Mouse (Mus musculus) liver, adult 2 months (tissue): ENCODE results near the gene 9430015G10Rik. TPM values are rescaled to one million over a fixed set of nuclear protein-coding genes. Genes with fewer than 3 reads are reported as not detected.
A peak's percentile ranks its signal among the peaks of the same experiment; 100 is the strongest.

ENCODE experiments used
- DNase-seq: peaks from one replicate; pipeline ENCODE4 v3.0.0-alpha.2; 2011; ENCODE audit warnings: low read depth, low spot score; ENCODE audit errors: extremely low read depth
- H3K27ac ChIP-seq: fragments of 200-500 bp; replicated peaks from 2 replicates; pipeline ENCODE4 v1.5.1; 2012; ENCODE audit warnings: low read depth, mild to moderate bottlenecking, control low read depth, inconsistent platforms, low read length; ENCODE audit not compliant: insufficient read depth
- H3K27me3 ChIP-seq: fragments of 200-500 bp; 2 replicates; pipeline ENCODE4 v1.6.1; 2012; ENCODE audit warnings: mild to moderate bottlenecking, moderate library complexity, low read length, inconsistent platforms; ENCODE audit not compliant: control insufficient read depth, insufficient read depth
- H3K36me3 ChIP-seq: fragments of 200-500 bp; 2 replicates; pipeline ENCODE4 v1.6.1; 2012; ENCODE audit warnings: low read length, inconsistent platforms; ENCODE audit not compliant: control insufficient read depth, insufficient read depth
- H3K4me1 ChIP-seq: fragments of 200-500 bp; 2 replicates; pipeline ENCODE4 v1.6.1; 2011; ENCODE audit warnings: low read length; ENCODE audit not compliant: control insufficient read depth, insufficient read depth
- H3K4me3 ChIP-seq: fragments of 200-500 bp; 2 replicates; pipeline ENCODE4 v1.5.1; 2011; ENCODE audit warnings: low read depth, mild to moderate bottlenecking, control low read depth, low read length, moderate library complexity; ENCODE audit not compliant: insufficient read depth
- H3K79me2 ChIP-seq: fragments of 200-500 bp; 2 replicates; pipeline ENCODE4 v1.6.1; 2012; ENCODE audit warnings: inconsistent platforms, mild to moderate bottlenecking, low read length, moderate library complexity; ENCODE audit not compliant: control insufficient read depth, insufficient read depth
- H3K9ac ChIP-seq: fragments of 200-500 bp; 2 replicates; pipeline ENCODE4 v1.6.1; 2012; ENCODE audit warnings: low read depth, mild to moderate bottlenecking, control low read depth, inconsistent platforms, low read length
- CTCF ChIP-seq: fragments of 200-500 bp; IDR thresholded peaks from 2 replicates; pipeline ENCODE4 v1.5.1; 2011; ENCODE audit warnings: low read depth, low read length, control low read depth
- POLR2A ChIP-seq: fragments of 200-500 bp; IDR thresholded peaks from 2 replicates; pipeline ENCODE4 v1.6.1; 2011; ENCODE audit warnings: low read length, control low read depth; ENCODE audit not compliant: insufficient read depth; ENCODE audit errors: extremely low read depth
- WGBS: fragments of 180-500 bp; shearing (Covaris S2); methylation state at CpG from one replicate; pipeline ENCODE4 v1.1.7; 2018; 5-methylcytosine and 5-hydroxymethylcytosine counted together
- polyA plus RNA-seq: library from polyadenylated mRNA; depleted of rRNA; stranded (reverse); fragments of >200 nt; gene quantifications from 2 replicates; pipeline ENCODE4 v1.2.3, GENCODE M21; 2012
- total RNA-seq: library from RNA; depleted of rRNA; stranded (reverse); fragments of >200 nt; gene quantifications from 2 replicates; pipeline ENCODE4 v1.2.3, GENCODE M21; 2014

9430015G10Rik gene
- total and polyA plus RNA-seq, 2 experiments: 3.8 to 9.1 TPM

DNA sequence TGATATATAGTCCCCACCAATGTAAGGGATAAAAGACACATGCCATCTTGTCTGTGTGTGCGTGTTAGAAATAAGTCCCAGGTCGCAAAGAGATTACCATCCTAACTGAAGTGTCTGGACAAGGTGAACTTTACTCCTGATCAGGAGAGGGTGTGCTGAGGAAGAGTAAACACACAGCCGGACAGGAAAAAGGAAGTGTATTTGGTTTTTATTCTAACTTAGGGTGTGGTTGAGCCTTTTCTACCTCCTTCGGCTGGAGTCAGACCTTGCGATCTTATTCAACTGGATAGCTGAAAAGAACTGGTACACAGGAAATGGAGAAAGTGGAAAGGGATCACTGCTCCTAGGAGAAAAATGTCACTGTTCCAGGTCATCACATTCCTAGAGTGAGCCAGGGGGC, 9.3 kb upstream of the 9430015G10Rik start:
- 41% methylated on average over 5 of the region's 5 CpGs for WGBS
- H3K36me3 ChIP-seq: no peaks in the 10 kb centered on the region
- no peak overlapping the region for H3K4me3 ChIP-seq
- peaks cover 5% of the 10 kb centered on the region for H3K4me1 ChIP-seq
- no peaks in the 10 kb centered on the region for H3K79me2 ChIP-seq
- peak; percentile 64 for DNase-seq
- H3K9ac ChIP-seq: no peak overlapping the region
- H3K27me3 ChIP-seq: no peaks in the 10 kb centered on the region
- no peak for TF ChIP-seq CTCF
- TF ChIP-seq POLR2A: no peak
- H3K27ac ChIP-seq: no peak overlapping the region

DNA sequence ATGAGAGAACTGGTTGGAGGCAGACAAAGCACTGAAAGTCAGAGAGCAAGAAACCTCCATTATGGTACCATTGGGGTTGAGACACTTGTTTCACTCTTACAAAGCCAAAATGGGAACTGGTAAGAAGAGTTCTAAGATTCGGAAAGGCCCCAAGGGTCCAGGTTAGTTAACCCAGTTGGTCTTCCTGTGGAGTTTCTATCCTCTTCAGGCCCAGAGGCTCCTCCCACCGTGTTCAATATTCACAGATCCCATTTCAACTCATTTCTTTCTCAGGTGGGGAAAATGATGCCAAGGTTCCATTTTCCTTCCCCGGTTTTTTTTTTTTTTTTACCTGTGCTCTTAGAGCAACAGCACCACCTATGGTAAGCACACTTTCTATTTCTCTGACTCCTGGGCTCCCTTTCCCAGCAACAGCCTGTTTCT, 8.3 kb upstream of the 9430015G10Rik start:
- DNase-seq: peak; percentile 55
- 45% methylated on average over 3 of the region's 3 CpGs for WGBS
- H3K27ac ChIP-seq: no peak overlapping the region

DNA sequence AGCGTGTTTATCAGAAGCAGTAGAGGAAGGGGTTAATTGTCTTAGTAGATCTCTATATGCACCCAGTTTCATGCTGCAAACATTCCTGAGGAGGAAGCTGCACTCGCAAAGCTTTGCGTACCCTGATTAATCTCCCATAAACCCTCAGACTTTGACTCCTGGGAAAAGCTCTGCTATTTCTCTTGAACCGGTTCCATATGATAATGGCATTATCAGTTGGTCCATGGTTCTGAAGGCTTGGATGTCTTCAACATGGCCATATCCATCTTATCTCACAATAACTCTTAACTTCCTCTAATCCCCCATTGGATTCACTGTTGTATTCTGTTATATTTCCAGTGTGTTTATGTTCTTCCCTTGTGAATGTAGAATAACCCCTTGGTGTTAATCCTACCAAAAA, 6.4 kb upstream of the 9430015G10Rik start:
- H3K9ac ChIP-seq: no peak overlapping the region
- no peak overlapping the region for H3K4me3 ChIP-seq
- H3K27me3 ChIP-seq: no peaks in the 10 kb centered on the region
- TF ChIP-seq CTCF (no peak), POLR2A (no peak)
- peaks cover 5% of the 10 kb centered on the region for H3K4me1 ChIP-seq
- H3K79me2 ChIP-seq: no peaks in the 10 kb centered on the region
- whole genome bisulfite sequencing: 80% methylated on average over 4 of the region's 4 CpGs
- H3K27ac ChIP-seq: no peak overlapping the region
- no peak for DNase-seq
- no peaks in the 10 kb centered on the region for H3K36me3 ChIP-seq

More for the DNA sequence above, 8.3 kb upstream of the 9430015G10Rik start:
- no peaks in the 10 kb centered on the region for H3K27me3 ChIP-seq
- H3K4me3 ChIP-seq: no peak overlapping the region
- H3K4me1 ChIP-seq: peaks cover 5% of the 10 kb centered on the region
- no peaks in the 10 kb centered on the region for H3K36me3 ChIP-seq
- TF ChIP-seq POLR2A (no peak), CTCF (no peak)
- no peaks in the 10 kb centered on the region for H3K79me2 ChIP-seq
- no peak overlapping the region for H3K9ac ChIP-seq

DNA sequence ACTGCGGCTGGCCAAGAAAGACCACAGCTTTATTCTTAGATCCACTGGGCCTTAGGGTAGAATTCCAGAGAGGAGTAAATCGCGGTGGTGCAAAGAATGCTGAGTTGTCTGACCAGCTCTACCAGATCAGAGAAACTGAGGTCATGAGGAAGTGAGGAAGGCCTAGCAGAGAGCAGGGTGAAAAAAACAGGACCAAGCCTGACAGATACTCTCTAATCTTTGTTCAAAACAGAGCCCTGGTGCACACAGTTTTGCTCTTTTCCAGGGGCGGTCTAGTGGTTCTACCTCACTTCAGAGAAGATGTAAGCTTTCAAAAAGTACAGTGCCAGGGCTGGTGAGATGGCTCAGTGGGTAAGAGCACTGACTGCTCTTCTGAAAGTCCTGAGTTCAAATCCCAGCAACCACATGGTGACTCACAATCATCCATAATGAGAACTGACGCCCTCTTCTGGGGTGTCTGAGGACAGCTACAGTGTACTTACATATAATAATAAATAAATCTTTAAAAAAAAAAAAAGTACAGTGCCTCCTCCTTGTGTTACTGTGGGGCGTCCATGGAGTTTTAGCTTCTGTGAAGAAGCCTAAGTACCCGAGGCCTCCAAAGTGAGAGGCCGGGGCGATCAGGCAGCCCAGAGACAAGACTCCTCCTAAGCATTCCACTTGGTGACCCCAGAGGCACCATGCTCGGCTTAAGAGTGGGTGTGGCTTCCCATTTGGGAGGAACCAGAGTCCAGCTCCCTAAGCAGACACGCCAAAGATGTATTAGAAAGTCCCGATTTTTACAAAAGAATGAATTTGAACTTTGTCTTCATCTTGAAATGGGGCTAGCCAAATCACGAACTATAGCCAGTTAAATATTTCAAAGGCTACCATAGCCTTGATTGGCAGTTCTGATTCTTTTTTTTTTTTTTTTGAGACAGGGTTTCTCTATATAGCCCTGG, 906 bp upstream of the 9430015G10Rik start:
- WGBS: 21% methylated on average over 13 of the region's 13 CpGs
- H3K36me3 ChIP-seq: no peaks in the 10 kb centered on the region
- no peaks in the 10 kb centered on the region; the same call in 1 of the 2 replicates for H3K4me1 ChIP-seq
- 0 out of 2 replicates have a peak, but pooled peaks cover 4% of the 10 kb centered on the region for H3K79me2 ChIP-seq
- peak; percentile 70 for DNase-seq
- peak overlapping the region; percentile 58 for H3K4me3 ChIP-seq
- H3K27ac ChIP-seq: peak overlapping the region; percentile 61
- TF ChIP-seq CTCF (no peak), POLR2A (no peak)
- no peaks in the 10 kb centered on the region for H3K27me3 ChIP-seq
- H3K9ac ChIP-seq: peak overlapping the region; percentile 68

DNA sequence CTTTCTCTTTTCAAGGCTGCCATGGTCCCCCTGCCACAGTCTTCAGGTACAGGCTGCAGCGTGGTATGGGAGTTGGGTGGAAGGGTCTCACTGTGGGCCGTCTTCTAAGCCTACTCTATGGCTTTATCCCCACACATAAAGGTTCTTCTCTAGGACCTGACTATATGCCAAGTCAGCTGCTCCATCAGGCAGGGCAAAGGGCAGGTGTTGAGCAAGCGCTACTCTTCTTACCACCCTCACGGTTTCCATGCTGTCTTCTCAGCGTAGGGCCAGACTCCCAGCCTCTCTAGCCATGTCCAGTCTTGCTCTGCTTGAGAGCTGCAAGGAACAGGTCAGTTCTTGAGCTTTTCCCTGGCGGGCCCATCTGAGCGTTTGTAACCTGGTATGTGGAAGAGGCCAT, 14.3 kb downstream of the 9430015G10Rik start:
- H3K4me1 ChIP-seq: peaks cover 3% of the 10 kb centered on the region; the same call in 1 of the 2 replicates
- TF ChIP-seq CTCF: no peak
- H3K9ac ChIP-seq: no peak overlapping the region
- H3K27ac ChIP-seq: no peak overlapping the region
- 53% methylated on average over 7 of the region's 7 CpGs for WGBS
- no peaks in the 10 kb centered on the region for H3K79me2 ChIP-seq
- H3K4me3 ChIP-seq: no peak overlapping the region
- no peaks in the 10 kb centered on the region for H3K27me3 ChIP-seq
- H3K36me3 ChIP-seq: peaks cover 2% of the 10 kb centered on the region; the same call in 1 of the 2 replicates
- DNase-seq: peak; percentile 80

DNA sequence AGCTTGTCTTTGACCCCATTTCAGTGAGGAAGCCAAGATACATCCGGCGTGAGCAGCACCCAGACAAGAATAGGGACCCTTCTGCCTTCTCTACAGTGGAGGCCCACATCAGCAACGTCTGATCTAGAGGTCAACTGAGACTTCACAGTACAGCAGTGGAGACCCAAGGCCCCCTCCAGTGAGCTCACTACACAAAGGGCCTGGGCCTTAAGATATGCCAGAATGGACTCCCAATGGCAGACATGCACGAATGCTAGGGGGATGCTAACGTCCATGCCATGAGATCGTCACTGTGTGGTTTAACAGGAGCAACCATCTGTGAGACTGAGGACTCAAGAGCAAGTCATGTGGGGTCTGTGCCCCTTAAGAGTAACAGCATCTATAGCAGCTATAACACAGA, 15.6 kb downstream of the 9430015G10Rik start:
- peaks cover under 1% of the 10 kb centered on the region; the same call in 1 of the 2 replicates for H3K36me3 ChIP-seq
- 98% methylated on average over 6 of the region's 6 CpGs for WGBS
- no peak overlapping the region for H3K4me3 ChIP-seq
- no peaks in the 10 kb centered on the region for H3K27me3 ChIP-seq
- TF ChIP-seq POLR2A: no peak
- TF ChIP-seq CTCF: no peak
- H3K79me2 ChIP-seq: no peaks in the 10 kb centered on the region
- peaks cover 3% of the 10 kb centered on the region; the same call in 1 of the 2 replicates for H3K4me1 ChIP-seq
- no peak for DNase-seq
- no peak overlapping the region for H3K27ac ChIP-seq
- H3K9ac ChIP-seq: no peak overlapping the region
